Mouse (Mus musculus) midbrain, embryonic 14.5 days (tissue): ENCODE measurements around the gene Kcna4. TPM values are rescaled to one million over a fixed set of nuclear protein-coding genes. Genes with fewer than 3 reads are reported as not detected.

Source experiments
- polyA plus RNA-seq: library from polyadenylated mRNA; unstranded; fragments of >200 nt; fragmentation: Nextera tagmentation; extraction: Ambion mirVana; gene quantifications from 2 replicates; pipeline ENCODE4 v1.2.1, GENCODE M21; 2014

Kcna4 gene
- polyA plus RNA-seq, 1 experiment from 2014 or later: 5.7 TPM

Other genes starting within 250 kb of the Kcna4 start
- gene Fshb, start 231.0 kb upstream of the Kcna4 start, polyA plus RNA-seq: not detected in 2 replicates